Mouse (Mus musculus): ENCODE data around the gene Nupl1. TPM values are rescaled to one million over a fixed set of nuclear protein-coding genes. Genes with fewer than 3 reads are reported as not detected.

Gene Nupl1
- polyA plus RNA-seq, 1 experiment from 2014 or later: not detected

DNA sequence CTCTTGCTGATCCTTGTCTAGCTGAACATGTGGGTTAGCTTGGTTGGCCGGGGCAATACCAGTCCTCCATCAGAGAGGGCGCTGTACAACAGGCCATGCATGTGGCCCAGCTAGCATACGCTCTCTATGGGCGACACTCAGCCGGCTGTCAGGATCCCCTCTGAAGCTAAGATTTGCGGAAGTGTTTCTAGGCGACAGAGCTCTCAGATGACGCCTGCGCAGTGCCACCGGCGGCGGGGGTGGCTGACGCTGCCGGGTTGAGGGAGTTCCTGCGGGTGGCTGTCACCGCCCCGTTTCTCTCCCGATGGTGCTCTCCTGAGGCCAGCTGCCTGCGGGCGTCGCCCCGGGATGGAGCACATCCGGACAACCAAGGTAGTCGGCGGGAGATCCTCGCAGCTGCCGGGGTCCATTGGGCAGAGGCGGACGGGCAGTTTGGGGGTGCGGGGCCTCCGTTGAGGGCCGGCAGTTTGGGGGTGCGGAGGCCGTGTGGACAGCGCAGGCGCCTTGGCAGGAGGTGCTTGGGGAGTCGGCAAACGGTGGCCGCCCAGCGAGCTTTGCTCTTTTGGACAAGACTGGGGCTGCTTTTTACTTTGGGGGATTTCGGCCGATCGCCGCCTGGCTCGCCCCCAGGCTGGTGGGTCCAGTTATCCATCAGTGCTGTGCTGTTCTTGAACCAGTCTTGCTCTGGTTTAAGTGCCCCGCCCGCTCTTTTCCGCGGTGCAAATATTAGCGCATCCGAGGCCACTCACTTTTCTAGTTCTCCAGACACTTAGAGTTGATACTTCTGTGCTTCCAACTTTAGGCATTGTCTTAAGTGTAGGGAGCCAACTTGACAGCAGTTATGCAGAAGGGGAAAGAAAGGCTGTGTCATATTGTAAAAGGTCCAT lies 14.0 kb upstream of the Nupl1 start, which contains the start of gene Mtmr6:
Mtmr6 (plus strand) TSS at position 239 of the 887 bp plus-strand sequence.
- peak; percentile 99 for ATAC-seq (ENCODE audit: extremely low read depth, insufficient number of reproducible peaks, low FRiP score, low TSS enrichment)
- no peaks in the 10 kb centered on the region for H3K27me3 ChIP-seq (replicated peaks)
- peak within 1 kb of the TSS; percentile 69 for H3K4me2 ChIP-seq
- peak within 1 kb of the TSS; percentile 85 for H3K9ac ChIP-seq
- WGBS: under 1% methylated on average over 51 of the region's 51 CpGs
- peaks cover 2% of the 10 kb centered on the region; the same call in 1 of the 2 replicates for H3K36me3 ChIP-seq
- H3K4me3 ChIP-seq: peak within 1 kb of the TSS; percentile 69
- no peaks in the 10 kb centered on the region for H3K9me3 ChIP-seq
- H3K4me1 ChIP-seq: peaks cover 24% of the 10 kb centered on the region
- peak within 1 kb of the TSS; percentile 65 for H3K27ac ChIP-seq (replicated peaks)

DNA sequence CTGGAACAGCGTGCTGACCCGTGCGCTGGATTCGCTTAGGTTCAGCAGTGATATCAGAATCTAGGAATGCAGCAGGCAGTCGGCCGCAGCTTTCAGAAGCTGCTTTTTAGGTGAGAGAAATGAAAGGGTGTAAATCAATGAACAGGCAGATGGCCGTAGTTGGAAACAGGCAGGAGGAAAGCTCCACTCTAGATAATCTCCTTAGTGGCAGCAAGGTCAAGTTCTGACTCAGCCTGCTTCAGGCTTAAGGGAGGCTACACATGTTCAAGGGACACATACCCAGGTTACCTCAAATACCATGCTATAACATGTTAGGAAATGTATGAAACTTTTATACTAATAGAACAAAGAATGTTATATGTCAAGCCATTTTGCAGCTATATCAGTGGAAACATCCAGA lies 11.1 kb upstream of the Nupl1 start:
- Histone ChIP-seq H3K4me2 (no peak overlapping the region), H3K27ac (replicated peaks) (no peak overlapping the region), H3K4me1 (peaks cover 19% of the 10 kb centered on the region), H3K4me3 (no peak overlapping the region), H3K9me3 (no peaks in the 10 kb centered on the region), H3K36me3 (no peaks in the 10 kb centered on the region), H3K9ac (peak overlapping the region; percentile 8; the same call in 1 of the 2 replicates), H3K27me3 (replicated peaks) (no peaks in the 10 kb centered on the region)
- 30% methylated on average over 7 of the region's 7 CpGs for WGBS
- no peak for ATAC-seq (ENCODE audit: extremely low read depth, insufficient number of reproducible peaks, low FRiP score, low TSS enrichment)

DNA sequence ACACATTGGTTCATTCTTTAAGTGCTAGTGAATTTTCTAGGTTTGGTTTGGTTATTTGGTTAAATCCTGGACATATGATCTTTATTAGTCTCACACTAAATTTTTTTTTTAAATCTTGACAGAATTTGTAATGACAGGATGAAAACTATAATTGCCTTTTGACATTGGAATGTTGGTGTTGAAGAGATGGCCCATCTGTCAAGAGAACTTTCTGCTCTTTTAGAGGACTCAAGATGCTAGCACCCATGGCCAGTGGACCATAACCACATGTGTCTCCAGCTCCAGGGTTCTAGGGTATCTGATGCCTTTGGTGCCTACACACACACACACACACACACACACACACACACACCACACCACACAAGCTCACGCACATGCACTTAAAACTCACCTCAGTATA lies 6.6 kb upstream of the Nupl1 start:
- H3K4me2 ChIP-seq: no peak overlapping the region
- H3K4me1 ChIP-seq: peaks cover 10% of the 10 kb centered on the region
- no peak for ATAC-seq (ENCODE audit: extremely low read depth, insufficient number of reproducible peaks, low FRiP score, low TSS enrichment)
- H3K9ac ChIP-seq: no peak overlapping the region
- no peaks in the 10 kb centered on the region for H3K27me3 ChIP-seq (replicated peaks)
- no peak overlapping the region for H3K4me3 ChIP-seq
- no peaks in the 10 kb centered on the region for H3K36me3 ChIP-seq
- WGBS: 87% methylated on average over 1 of the region's 1 CpGs
- H3K9me3 ChIP-seq: no peaks in the 10 kb centered on the region
- no peak overlapping the region for H3K27ac ChIP-seq (replicated peaks)

DNA sequence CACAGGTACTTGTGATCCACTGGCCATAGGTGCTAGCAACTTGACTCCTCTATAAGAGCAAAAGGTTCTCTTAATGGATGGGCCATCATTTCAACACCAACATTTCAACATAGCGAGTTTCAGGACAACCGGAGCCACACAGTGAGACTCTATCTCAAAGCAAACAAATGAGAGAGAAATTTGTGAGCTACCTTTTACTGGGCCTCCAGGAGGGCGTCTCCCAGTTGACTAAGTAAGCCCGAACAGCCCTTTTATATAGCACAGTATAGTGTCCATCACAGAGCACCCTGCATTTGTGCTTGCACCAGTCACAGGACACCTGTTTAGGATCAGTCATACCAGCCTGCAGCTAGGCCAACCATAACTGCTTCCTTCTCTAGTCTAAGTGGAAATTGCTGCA lies 5.9 kb upstream of the Nupl1 start:
- 64% methylated on average over 4 of the region's 4 CpGs for WGBS
- no peaks in the 10 kb centered on the region for H3K27me3 ChIP-seq (replicated peaks)
- H3K27ac ChIP-seq (replicated peaks): no peak overlapping the region
- no peak for ATAC-seq (ENCODE audit: extremely low read depth, insufficient number of reproducible peaks, low FRiP score, low TSS enrichment)
- no peak overlapping the region for H3K4me2 ChIP-seq
- H3K4me3 ChIP-seq: no peak overlapping the region
- no peaks in the 10 kb centered on the region for H3K36me3 ChIP-seq
- H3K9ac ChIP-seq: no peak overlapping the region
- peaks cover 11% of the 10 kb centered on the region for H3K4me1 ChIP-seq
- H3K9me3 ChIP-seq: no peaks in the 10 kb centered on the region

DNA sequence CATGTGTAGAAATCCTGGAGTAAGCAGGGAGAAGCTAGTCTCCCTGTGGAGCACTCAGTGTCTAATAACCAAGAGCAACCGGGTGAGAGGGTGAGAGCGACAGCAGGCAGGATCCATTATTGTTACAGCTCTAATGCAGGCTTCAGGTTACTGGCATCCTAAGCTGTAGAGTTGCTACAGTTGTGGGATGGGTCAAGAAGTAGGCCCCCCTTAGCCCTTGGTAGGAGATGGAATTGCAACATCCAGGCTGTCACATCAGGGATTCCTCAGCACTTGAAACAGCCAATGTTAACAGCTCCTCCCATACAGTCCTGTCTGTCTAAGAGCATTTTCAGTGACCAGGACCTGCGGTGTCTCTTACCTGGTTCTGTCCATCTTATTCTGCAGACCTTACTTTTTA lies 5.1 kb upstream of the Nupl1 start:
- Histone ChIP-seq H3K27me3 (replicated peaks) (no peaks in the 10 kb centered on the region), H3K9me3 (no peaks in the 10 kb centered on the region), H3K4me1 (peaks cover 11% of the 10 kb centered on the region), H3K4me2 (no peak overlapping the region), H3K9ac (no peak overlapping the region; the same call in 1 of the 2 replicates), H3K36me3 (no peaks in the 10 kb centered on the region), H3K4me3 (no peak overlapping the region), H3K27ac (replicated peaks) (no peak overlapping the region)
- 29% methylated on average over 3 of the region's 3 CpGs for WGBS
- no peak for ATAC-seq (ENCODE audit: extremely low read depth, insufficient number of reproducible peaks, low FRiP score, low TSS enrichment)

DNA sequence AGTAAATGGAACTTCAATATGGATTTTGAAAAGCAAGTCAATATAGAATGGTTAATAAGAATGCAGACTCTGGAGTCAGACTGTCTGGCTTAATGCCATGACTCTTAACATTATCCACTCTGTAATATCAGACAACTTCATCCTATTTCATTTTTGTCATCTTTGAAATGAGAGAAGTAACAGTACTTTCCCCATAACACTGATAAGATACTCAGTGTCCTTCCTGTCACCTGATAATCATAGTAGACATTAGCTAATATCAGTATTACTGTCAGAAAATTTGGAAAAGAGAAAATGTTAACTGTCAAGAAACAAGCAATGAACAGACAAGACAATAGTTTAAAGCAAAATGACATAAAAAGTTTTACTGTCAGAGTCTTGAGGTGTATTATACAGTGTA lies 3.5 kb upstream of the Nupl1 start:
- Histone ChIP-seq H3K4me1 (peaks cover 19% of the 10 kb centered on the region), H3K4me3 (no peak overlapping the region), H3K9me3 (no peaks in the 10 kb centered on the region), H3K4me2 (no peak overlapping the region), H3K9ac (no peak overlapping the region), H3K27ac (replicated peaks) (no peak overlapping the region), H3K27me3 (replicated peaks) (no peaks in the 10 kb centered on the region), H3K36me3 (no peaks in the 10 kb centered on the region)
- ATAC-seq (ENCODE audit: extremely low read depth, insufficient number of reproducible peaks, low FRiP score, low TSS enrichment): no peak

DNA sequence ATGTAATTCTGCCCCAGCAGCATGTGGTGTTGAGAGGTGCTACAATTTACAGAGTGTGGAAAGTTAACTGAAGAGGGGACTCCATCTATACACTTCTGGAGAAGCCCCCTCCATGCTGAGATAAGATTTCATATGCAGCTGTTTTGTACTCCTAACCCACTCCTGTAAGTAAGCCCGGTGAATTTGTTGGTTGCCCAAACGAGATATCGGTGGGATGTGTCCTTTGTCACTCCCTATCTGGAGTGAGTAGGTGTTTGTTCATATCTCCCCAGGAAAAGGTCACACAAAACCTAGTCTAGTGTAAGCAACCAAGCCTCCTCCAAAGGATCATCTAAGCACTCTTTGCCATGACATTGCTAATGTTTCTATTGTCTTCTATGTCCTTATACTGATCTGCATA lies 2.2 kb upstream of the Nupl1 start:
- no peak for ATAC-seq (ENCODE audit: extremely low read depth, insufficient number of reproducible peaks, low FRiP score, low TSS enrichment)
- H3K4me2 ChIP-seq: no peak overlapping the region
- peaks cover 28% of the 10 kb centered on the region for H3K4me1 ChIP-seq
- H3K4me3 ChIP-seq: no peak overlapping the region
- no peak overlapping the region for H3K9ac ChIP-seq
- 73% methylated on average over 3 of the region's 3 CpGs for WGBS
- no peaks in the 10 kb centered on the region for H3K27me3 ChIP-seq (replicated peaks)
- no peaks in the 10 kb centered on the region for H3K9me3 ChIP-seq
- H3K27ac ChIP-seq (replicated peaks): no peak overlapping the region
- H3K36me3 ChIP-seq: no peaks in the 10 kb centered on the region

DNA sequence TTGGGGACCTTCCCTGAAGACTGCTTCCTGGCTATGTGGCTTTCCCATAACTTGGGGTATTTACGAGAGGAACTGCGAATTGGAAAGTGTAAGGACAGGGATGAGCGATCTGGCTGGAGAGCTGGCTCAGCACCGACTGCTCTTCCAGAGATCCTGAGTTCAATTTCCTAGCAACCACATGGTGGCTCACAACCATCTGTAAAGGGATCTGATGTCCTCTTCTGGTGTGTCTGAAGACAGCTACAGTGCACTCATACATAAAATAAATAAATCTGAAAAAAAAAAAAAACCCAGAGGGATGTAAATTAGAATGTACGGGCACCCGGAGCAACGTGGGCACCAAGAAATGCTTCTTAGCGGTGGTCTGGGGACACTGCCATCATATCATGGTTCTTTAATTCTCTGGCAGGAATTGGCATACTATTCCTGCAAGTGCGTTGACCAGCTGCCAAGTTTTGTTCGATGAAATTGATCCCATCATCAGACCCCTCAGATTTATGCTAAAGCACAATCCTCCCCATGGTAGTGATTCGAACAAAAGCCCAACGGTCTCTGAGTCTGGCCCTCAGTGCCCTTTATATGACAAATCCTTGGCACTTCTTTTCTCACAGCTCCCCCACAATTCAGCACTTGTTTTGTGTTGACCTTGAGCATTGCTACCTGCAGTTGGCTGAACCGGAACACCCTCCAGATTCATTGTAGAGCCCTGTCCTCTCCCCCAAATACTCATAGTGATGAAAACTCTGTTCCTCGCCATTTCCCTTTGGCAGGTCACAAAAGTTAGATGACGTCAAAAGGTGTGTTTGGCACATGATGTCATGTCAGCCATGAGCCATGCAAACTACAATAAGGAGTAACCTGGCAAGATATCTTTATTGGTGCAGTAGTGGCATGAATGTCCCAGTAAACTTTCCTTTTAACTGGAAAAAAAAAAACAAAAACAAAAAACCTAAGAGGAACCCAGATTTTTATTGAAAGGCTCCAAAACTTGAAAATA lies 1.1 kb upstream of the Nupl1 start:
- ATAC-seq (ENCODE audit: extremely low read depth, insufficient number of reproducible peaks, low FRiP score, low TSS enrichment): no peak
- WGBS: 22% methylated on average over 15 of the region's 15 CpGs

DNA sequence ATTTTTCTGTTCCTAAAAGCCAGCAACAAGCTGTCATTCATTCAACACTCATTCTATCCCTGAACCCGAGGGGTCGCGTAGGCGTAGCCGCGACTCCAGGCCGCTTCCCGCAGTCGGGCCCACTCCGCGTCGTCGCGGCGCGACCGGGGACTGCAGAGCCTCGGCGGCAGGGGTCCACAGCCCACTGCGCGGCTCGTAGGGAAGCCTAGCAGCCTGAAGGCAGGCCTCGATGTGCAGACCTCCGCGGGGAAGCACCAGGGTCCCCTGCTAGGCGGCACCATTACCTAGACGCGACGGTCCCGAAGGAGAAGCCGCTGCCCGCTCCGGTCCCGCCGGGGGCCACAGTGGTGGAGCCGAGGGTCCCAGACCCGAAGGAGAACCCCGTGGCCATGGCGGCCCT lies 352 bp downstream of the Nupl1 start:
- ATAC-seq (ENCODE audit: extremely low read depth, insufficient number of reproducible peaks, low FRiP score, low TSS enrichment): peak; percentile 48; the same call in 1 of the 2 replicates
- under 1% methylated on average over 39 of the region's 39 CpGs for WGBS
- H3K4me2 ChIP-seq: peak overlapping the region; percentile 93
- no peaks in the 10 kb centered on the region for H3K27me3 ChIP-seq (replicated peaks)
- peaks cover 5% of the 10 kb centered on the region; the same call in 1 of the 2 replicates for H3K36me3 ChIP-seq
- peaks cover 26% of the 10 kb centered on the region for H3K4me1 ChIP-seq
- H3K4me3 ChIP-seq: peak overlapping the region; percentile 74
- H3K9me3 ChIP-seq: no peaks in the 10 kb centered on the region
- peak overlapping the region; percentile 90 for H3K27ac ChIP-seq (replicated peaks)
- peak overlapping the region; percentile 96 for H3K9ac ChIP-seq

More for the DNA sequence above, 1.1 kb upstream of the Nupl1 start:
- no peaks in the 10 kb centered on the region for H3K27me3 ChIP-seq (replicated peaks)
- peak overlapping the region; percentile 90 for H3K27ac ChIP-seq (replicated peaks)
- H3K4me1 ChIP-seq: peaks cover 28% of the 10 kb centered on the region
- H3K4me2 ChIP-seq: peak overlapping the region; percentile 93
- H3K36me3 ChIP-seq: 0 out of 2 replicates have a peak, but pooled peaks cover 5% of the 10 kb centered on the region
- H3K9me3 ChIP-seq: no peaks in the 10 kb centered on the region
- peak overlapping the region; percentile 74 for H3K4me3 ChIP-seq
- peak overlapping the region; percentile 93 for H3K9ac ChIP-seq

DNA sequence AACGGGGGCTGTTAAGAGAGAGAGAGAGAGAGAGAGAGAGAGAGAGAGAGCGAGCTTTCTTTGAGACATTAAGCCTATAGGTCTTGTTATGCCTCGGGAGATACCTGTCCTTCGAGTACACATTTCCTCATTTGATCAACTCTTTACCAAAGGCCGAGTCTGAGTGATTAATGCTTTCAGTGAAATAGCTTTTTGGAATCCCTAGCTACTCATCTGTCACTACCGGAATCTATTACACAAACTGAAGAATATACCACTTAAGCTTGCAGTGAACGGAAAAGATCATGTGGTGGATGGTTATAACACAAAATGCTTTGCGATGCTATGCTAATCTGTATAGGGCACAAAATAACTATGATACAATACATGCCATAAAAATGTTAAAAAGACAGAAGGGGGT lies 865 bp downstream of the Nupl1 start:
- ATAC-seq (ENCODE audit: extremely low read depth, insufficient number of reproducible peaks, low FRiP score, low TSS enrichment): no peak
- peak overlapping the region; percentile 96 for H3K9ac ChIP-seq
- H3K36me3 ChIP-seq: peaks cover 9% of the 10 kb centered on the region
- peak overlapping the region; percentile 90; the same call in 1 of the 2 replicates for H3K27ac ChIP-seq (replicated peaks)
- peak overlapping the region; percentile 74 for H3K4me3 ChIP-seq
- no peaks in the 10 kb centered on the region for H3K9me3 ChIP-seq
- peak overlapping the region; percentile 93 for H3K4me2 ChIP-seq
- H3K27me3 ChIP-seq (replicated peaks): no peaks in the 10 kb centered on the region
- 11% methylated on average over 8 of the region's 8 CpGs for WGBS
- peaks cover 26% of the 10 kb centered on the region for H3K4me1 ChIP-seq

DNA sequence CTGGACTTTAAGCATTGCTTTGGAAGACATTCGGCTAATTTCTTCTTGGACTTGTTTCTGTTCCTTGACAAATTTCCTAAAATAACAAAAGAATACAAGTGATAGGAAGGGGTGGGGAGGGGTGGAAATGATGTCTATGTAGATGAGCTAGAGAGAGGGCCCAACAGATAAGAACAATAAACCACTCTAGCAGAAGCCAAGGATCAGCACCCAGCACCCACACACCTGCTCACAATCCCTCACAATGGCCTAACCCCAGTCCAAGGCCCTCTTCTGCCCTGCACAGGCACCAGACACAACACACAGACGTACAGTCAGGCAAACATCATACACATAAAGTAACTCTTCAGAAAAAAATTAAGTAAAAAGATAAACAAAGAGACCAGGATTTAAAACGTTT lies 12.7 kb downstream of the Nupl1 start:
- Histone ChIP-seq H3K4me1 (no peaks in the 10 kb centered on the region; the same call in 1 of the 2 replicates), H3K9me3 (no peaks in the 10 kb centered on the region), H3K4me3 (no peak overlapping the region), H3K27me3 (replicated peaks) (no peaks in the 10 kb centered on the region), H3K27ac (replicated peaks) (no peak overlapping the region), H3K9ac (no peak overlapping the region), H3K4me2 (no peak overlapping the region), H3K36me3 (peaks cover 77% of the 10 kb centered on the region)
- WGBS: 78% methylated on average over 3 of the region's 3 CpGs
- ATAC-seq (ENCODE audit: extremely low read depth, insufficient number of reproducible peaks, low FRiP score, low TSS enrichment): no peak
